Mouse (Mus musculus) c-Kit-positive CD71-positive TER-119-negative erythroid progenitor cells, embryonic 14.5 days (primary cell): Measurements from ENCODE around the gene Ces1f.
"Not testable (repeated sequence)": the region's sequence is repeated elsewhere in the genome, so short reads cannot be mapped to it uniquely, and the experiment has no call there.

ENCODE experiments used
- DNase-seq: peaks from one replicate; pipeline ENCODE4 v3.0.0-alpha.2; 2013; ENCODE audit warnings: low read depth

The Ces1f gene

DNA sequence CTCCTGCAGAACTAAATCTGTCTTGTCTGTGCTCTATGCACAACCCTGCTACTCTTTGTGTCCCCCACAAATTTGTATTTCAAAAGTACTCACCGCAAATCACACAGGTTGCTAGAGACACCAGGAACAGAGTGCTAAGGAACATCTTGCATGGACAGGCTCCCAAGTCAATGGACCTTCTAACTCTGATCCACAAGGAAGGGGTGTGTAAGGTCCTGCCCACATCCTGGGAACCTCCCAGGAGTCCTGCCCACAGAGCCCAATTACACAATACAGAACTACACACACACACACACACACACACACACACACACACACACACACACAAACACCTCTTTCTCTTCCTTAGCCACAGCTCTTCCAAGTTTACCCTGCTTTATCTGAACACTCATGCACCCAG, at the start of gene Ces1f:
Gene Ces1f (minus strand): TSS at position 192 of the 400 bp plus-strand sequence.
- no peak for DNase-seq

DNA sequence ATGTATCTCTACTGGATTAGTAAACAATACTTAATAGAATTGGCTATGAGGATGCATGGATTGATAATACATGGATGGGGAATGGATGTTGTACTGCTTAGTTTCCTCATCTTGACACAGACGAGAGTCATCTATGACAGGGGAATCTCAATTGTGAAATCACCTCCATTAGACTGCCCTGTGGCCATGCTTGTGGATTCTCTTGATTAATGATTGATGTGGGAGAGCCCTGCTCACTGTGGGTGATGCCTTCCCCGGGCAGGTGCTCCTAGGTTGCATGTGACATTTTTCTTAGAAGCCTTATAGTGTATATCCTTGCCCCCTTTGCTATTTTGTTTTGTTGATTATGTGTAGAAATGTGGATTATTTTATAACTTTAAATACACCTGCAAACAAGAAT, 45.6 kb upstream of the Ces1f start:
- no peak for DNase-seq

DNA sequence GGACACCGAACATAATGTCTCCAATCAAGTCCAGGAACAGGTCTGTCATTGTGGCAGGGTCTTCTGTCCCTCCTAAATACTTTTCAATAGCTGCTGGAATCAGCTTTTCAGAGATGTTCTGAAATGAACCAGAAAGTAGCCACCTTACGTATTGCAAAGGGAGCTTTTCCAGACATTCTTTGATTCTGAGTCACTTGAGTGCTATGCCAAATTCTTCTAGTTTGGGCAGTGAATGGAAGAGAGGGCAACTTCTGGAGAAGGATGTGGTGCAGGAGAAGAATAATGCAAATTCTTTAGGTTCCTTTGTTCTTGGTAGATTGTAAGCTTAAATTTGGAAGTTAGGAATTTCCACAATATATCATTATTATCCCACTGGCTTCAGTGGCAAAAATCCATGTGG, 37.5 kb upstream of the Ces1f start:
- DNase-seq = no peak

GRCm38 (mm10) chr8:93315557-93315956, 36.0 kb upstream of the Ces1f start:
- no peak for DNase-seq

GRCm38 (mm10) chr8:93283896-93284295, 4.3 kb upstream of the Ces1f start:
- no peak for DNase-seq

- no peak for DNase-seq
These were observed 2.8 kb upstream of the Ces1f start for GRCm38 (mm10) chr8:93282349-93282748.

- no peak for DNase-seq
These were observed 1.3 kb downstream of the Ces1f start for GRCm38 (mm10) chr8:93278176-93278805.

- DNase-seq = no peak
These were observed 4.9 kb downstream of the Ces1f start for GRCm38 (mm10) chr8:93274609-93275008.

GRCm38 (mm10) chr8:93273321-93273720, 6.2 kb downstream of the Ces1f start:
- DNase-seq = no peak

GRCm38 (mm10) chr8:93272686-93273085, 6.9 kb downstream of the Ces1f start:
- no peak for DNase-seq

GRCm38 (mm10) chr8:93261436-93261835, 18.1 kb downstream of the Ces1f start:
- DNase-seq = no peak

- no peak for DNase-seq
These were observed 27.1 kb downstream of the Ces1f start for GRCm38 (mm10) chr8:93252400-93252925.

GRCm38 (mm10) chr8:93246057-93246456, 33.5 kb downstream of the Ces1f start:
- no peak for DNase-seq

DNA sequence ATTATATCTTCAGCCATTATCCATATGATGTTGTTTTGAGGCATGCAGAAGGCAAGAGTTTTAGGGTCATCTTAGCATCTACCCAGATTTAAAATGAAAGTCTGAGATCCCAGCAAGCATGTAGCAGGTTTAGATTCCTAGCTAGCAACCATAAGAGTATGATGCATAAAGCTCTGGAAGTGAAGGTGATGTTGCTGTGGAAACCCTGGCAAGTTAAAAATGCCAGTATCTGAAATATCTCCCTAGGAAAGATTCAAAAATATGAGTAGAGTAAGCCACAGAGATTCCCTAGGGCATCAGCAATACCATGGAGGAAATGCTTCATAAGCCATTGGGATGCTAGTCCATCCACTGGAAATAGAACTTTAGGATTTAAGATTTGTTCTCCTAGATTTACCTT, 39.7 kb downstream of the Ces1f start:
- no peak for DNase-seq

GRCm38 (mm10) chr8:93235681-93236080, 43.9 kb downstream of the Ces1f start:
- DNase-seq = no peak

DNA sequence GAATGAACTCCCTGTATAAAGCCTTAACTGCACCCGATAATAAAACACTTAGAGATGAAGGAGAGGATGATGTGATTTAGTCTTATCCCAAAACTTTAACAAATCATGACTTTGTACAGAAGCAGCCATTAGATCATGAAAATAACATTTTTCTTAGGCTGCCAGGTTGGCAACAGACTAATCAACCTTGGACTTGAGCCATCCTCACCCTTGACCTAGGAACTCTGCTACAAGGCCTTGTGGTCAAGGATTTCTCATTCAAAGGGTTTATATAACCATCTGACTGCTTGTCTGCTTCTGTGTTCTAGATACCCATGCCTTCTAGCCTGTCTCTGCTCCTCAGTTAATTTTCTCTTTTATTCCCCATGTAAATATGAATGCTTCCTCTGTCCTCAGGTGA, 44.8 kb downstream of the Ces1f start:
- no peak for DNase-seq

DNA sequence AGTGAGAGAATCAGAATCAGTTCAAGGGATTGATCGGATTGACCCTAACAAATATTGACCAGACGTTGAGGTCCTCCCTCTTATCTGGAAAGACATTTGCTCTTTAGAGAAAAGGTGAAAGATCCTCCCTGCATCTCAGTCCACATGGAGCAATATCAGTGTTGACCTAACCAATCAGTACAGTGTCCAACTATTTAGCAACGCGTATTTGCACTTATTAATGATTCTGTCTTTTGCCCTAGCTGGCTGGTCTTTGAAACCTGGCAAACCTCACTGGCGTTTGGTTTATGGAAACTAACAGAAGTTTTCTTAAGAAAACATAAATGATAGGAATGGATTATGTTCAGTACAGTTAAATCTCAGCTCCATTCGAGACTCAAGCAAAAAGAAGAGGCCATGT, 45.5 kb downstream of the Ces1f start:
- DNase-seq = no peak

GRCm38 (mm10) chr8:93229446-93229845, 50.1 kb downstream of the Ces1f start, which contains the start of gene Ces1e:
Ces1e (minus strand) TSS chr8:93229619.
- DNase-seq = no peak

GRCm38 (mm10) chr8:93228673-93229370, 50.7 kb downstream of the Ces1f start:
- no peak for DNase-seq

DNA sequence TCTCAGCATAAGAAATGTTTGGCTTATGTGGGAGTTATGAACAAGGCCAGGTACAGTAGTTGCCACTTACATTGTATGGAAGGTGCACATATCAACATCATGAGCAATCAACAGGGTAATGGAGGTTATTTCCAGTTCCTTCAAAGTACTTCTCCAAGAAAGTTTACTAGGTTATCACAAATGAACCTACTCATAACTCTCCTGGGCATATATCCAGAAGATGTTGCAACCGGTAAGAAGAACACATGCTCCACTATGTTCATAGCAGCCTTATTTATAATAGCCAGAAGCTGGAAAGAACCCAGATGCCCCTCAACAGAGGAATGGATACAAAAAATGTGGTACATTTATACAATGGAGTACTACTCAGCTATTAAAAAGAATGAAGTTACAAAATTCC, 53.1 kb downstream of the Ces1f start:
- not testable (repeated sequence) for DNase-seq

GRCm38 (mm10) chr8:93221896-93222295, 57.7 kb downstream of the Ces1f start:
- DNase-seq = no peak

- no peak for DNase-seq
These were observed 61.7 kb downstream of the Ces1f start for GRCm38 (mm10) chr8:93217867-93218266.

- DNase-seq = no peak
These were observed 62.2 kb downstream of the Ces1f start for GRCm38 (mm10) chr8:93217375-93217774.

- DNase-seq = no peak
These were observed 68.5 kb downstream of the Ces1f start for GRCm38 (mm10) chr8:93211091-93211490.
